Mouse (Mus musculus): Measurements from ENCODE around the gene Rap1a. TPM values are rescaled to one million over a fixed set of nuclear protein-coding genes. Genes with fewer than 3 reads are reported as not detected.

The Rap1a gene
- total and polyA plus RNA-seq, 3 experiments, result 32.3 to 64.5 TPM; not detected in 1

DNA sequence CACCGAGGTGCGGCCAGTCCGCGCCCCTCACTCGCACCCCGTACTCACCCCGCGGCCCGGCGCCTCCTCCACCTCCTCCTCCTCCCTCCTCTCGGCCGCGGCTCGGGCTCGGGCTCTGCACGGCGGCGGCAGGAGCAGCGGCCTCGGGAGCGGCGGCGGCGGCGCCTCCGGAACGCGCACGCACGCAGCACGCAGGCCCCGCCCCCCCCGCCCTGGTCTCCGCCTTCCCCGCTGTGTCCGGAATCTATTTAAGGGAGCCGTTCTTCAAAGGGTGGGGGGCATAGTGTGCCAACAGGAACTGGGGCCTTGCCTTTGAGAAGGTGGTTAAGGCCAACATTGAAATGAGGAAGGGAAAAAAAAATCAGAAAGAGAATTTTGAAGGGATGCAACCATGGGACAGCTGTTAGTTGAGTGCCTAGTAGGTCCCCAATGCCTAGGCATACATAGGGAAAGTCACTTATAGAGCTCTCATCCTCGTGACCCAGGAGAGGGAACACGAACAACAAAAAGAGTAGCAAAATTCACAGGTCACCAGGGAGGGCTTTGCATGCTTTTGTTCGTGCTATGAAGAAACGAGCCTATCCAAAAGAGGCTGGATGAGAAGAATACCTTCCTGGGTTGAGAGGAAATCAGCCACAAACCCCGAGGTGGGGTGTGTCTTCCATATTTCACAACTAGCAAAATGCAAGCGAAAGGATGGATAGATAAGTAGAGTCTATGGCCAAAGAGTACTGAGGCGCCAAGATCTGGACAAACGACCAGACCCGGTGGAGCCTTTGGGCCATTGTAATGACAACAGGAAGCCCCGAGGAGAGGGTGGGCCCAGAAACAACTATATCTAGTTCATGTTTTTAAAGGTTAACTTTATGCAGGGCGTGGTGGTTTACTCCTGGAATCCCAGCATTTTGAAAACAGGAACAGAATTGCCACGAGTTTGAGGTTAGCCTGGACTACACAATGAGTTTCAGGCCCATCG is at the start of gene Rap1a (continued):
- no peak for TF ChIP-seq MEF2A (IDR thresholded peaks at IDR 0.05; ENCODE audit: extremely low read depth, insufficient replicate concordance, low read depth, low read length, poor library complexity, severe bottlenecking)
- no peak for TF ChIP-seq ELF1 (IDR thresholded peaks at IDR 0.05; ENCODE audit: low read depth, low read length)
- no peak for TF ChIP-seq SMC3 (IDR thresholded peaks at IDR 0.05; ENCODE audit: low read depth, low read length)
- TF ChIP-seq CTCF (IDR thresholded peaks at IDR 0.05 in 2 of 3, conservative IDR thresholded peaks at IDR 0.05 in 1 of 3; ENCODE audit: control insufficient read depth in 1 of 3, insufficient read depth in 1 of 3, low read depth in 2 of 3, low read length in 3 of 3, poor library complexity in 1 of 3, severe bottlenecking in 1 of 3), result no peak
- TF ChIP-seq GATA1 (IDR thresholded peaks at IDR 0.05; ENCODE audit: low read depth, low read length), result no peak

DNA sequence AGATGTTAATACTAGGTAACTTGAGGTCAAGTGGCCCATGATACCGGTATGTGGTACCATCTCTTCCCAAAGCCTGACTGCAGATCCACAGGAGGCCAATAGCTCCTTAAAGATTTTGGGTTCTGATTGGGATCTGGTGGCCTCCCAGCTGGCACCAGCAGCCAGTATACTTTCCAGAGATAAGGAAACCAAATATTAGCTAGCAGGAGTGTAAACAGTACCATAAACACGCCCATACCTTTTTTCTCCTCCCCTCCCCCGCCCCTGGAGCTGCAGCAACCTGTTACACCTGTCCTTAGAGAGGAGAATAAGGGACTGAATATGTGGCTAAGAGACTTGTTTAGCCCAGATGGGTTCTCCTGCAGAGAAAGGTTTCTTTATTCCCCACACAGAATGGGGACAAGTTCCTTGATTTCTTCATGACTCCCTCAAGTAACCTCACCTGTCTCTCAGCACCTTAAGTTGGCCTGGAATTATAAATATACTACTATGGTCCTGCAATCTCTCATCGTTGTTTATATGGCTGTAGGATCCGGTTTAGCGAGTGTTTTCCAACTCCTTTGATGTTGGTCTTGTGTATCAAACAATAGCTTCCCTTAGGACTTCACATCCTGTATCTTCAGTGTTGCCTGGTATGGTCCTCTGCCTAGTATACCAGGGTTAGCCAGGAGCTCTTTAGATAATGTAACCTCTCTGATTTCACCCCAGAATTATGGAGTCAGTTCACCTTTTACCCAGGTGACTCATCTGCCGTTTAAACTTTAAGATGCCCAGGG is 45.3 kb upstream of the Rap1a start:
- Histone ChIP-seq H3K9ac (ENCODE audit: control insufficient read depth, low read depth, low read length, poor library complexity, severe bottlenecking) (no peak overlapping the region), H3K9me3 (replicated peaks; ENCODE audit: insufficient read depth, low read length) (no peaks in the 10 kb centered on the region), H3K4me1 (ENCODE audit: control insufficient read depth in 1 of 2, insufficient read depth in 2 of 2, low read length in 2 of 2) (no peaks in the 10 kb centered on the region), H3K27ac (ENCODE audit: control insufficient read depth, low read depth, low read length) (no peak overlapping the region), H3K4me3 (ENCODE audit: control insufficient read depth in 1 of 2, insufficient read depth in 1 of 2, low read depth in 2 of 2, low read length in 2 of 2) (no peak overlapping the region), H3K79me2 (ENCODE audit: control insufficient read depth, insufficient read depth, low read length, poor library complexity) (no peaks in the 10 kb centered on the region), H3K27me3 (ENCODE audit: control insufficient read depth in 1 of 2, insufficient read depth in 2 of 2, low read length in 2 of 2) (no peaks in the 10 kb centered on the region; a peak in 2 of 4 replicates), H3K36me3 (ENCODE audit: control insufficient read depth in 1 of 2, insufficient read depth in 2 of 2, low read length in 2 of 2) (no peaks in the 10 kb centered on the region)
- DNase-seq (ENCODE audit: low read depth, low spot score), result no peak
- TF ChIP-seq MXI1 (IDR thresholded peaks at IDR 0.05; ENCODE audit: low read depth, low read length) (no peak), E2F4 (IDR thresholded peaks at IDR 0.05; ENCODE audit: borderline replicate concordance, low read depth, low read length) (no peak)

- no peak overlapping the region for H3K9ac ChIP-seq (ENCODE audit: control insufficient read depth, low read depth, low read length, poor library complexity, severe bottlenecking)
- no peaks in the 10 kb centered on the region for H3K9me3 ChIP-seq (replicated peaks; ENCODE audit: insufficient read depth, low read length)
- no peaks in the 10 kb centered on the region for H3K79me2 ChIP-seq (ENCODE audit: control insufficient read depth, insufficient read depth, low read length, poor library complexity)
- TF ChIP-seq MAFK (IDR thresholded peaks at IDR 0.05; ENCODE audit: borderline replicate concordance, low read depth, low read length) (no peak), ZNF384 (IDR thresholded peaks at IDR 0.05; ENCODE audit: low read depth, low read length) (no peak), RCOR1 (IDR thresholded peaks at IDR 0.05; ENCODE audit: low read depth, low read length) (no peak), MYC (IDR thresholded peaks at IDR 0.05; ENCODE audit: low read depth, low read length) (no peak), GATA1 (IDR thresholded peaks at IDR 0.05; ENCODE audit: low read depth, low read length) (no peak), KAT2A (conservative IDR thresholded peaks at IDR 0.05; ENCODE audit: low read depth, low read length) (no peak), ETS1 (IDR thresholded peaks at IDR 0.05; ENCODE audit: low read depth, low read length) (no peak), MXI1 (IDR thresholded peaks at IDR 0.05; ENCODE audit: low read depth, low read length) (no peak), ZC3H11A (IDR thresholded peaks at IDR 0.05; ENCODE audit: low read depth, low read length) (no peak), UBTF (IDR thresholded peaks at IDR 0.05; ENCODE audit: borderline replicate concordance, insufficient read depth, low read depth, low read length) (no peak), SMC3 (IDR thresholded peaks at IDR 0.05; ENCODE audit: low read depth, low read length) (no peak), BHLHE40 (IDR thresholded peaks at IDR 0.05; ENCODE audit: borderline replicate concordance, low read depth, low read length) (no peak)
- no peak overlapping the region for H3K4me3 ChIP-seq (ENCODE audit: control insufficient read depth in 1 of 2, insufficient read depth in 1 of 2, low read depth in 2 of 2, low read length in 2 of 2)
- H3K4me1 ChIP-seq (ENCODE audit: control insufficient read depth in 1 of 2, insufficient read depth in 2 of 2, low read length in 2 of 2), result no peaks in the 10 kb centered on the region
- no peak for DNase-seq (ENCODE audit: low read depth, low spot score)
- no peaks in the 10 kb centered on the region; a peak in 2 of 4 replicates for H3K27me3 ChIP-seq (ENCODE audit: control insufficient read depth in 1 of 2, insufficient read depth in 2 of 2, low read length in 2 of 2)
- H3K27ac ChIP-seq (ENCODE audit: control insufficient read depth, low read depth, low read length), result no peak overlapping the region
- no peaks in the 10 kb centered on the region for H3K36me3 ChIP-seq (ENCODE audit: control insufficient read depth in 1 of 2, insufficient read depth in 2 of 2, low read length in 2 of 2)
These were observed 38.7 kb upstream of the Rap1a start for GRCm38 (mm10) chr3:105839836-105840235.

Measured in MEL (cell line).